Mouse (Mus musculus) hindbrain, postnatal 0 days (tissue): Measurements from ENCODE around the gene Mc1r. TPM values are rescaled to one million over a fixed set of nuclear protein-coding genes. Genes with fewer than 3 reads are reported as not detected.

Experiments
- ATAC-seq: fragments of 200-750 bp; cut with Nextera tagmentation; 2 replicates; pipeline ENCODE4 v1.8.0; 2017; ENCODE audit warnings: mild to moderate bottlenecking, moderate TSS enrichment, moderate library complexity
- DNase-seq: peaks from one replicate; pipeline ENCODE4 v3.0.0-alpha.2; 2015; ENCODE audit warnings: low spot score
- H3K27ac ChIP-seq: fragments of 300-500 bp; sonication (generic); 2 replicates; pipeline ENCODE4 v1.5.1; 2014; ENCODE audit warnings: mild to moderate bottlenecking
- H3K27me3 ChIP-seq: fragments of 300-500 bp; sonication (generic); 2 replicates; pipeline ENCODE4 v1.6.1; 2014; ENCODE audit warnings: low read length, mixed read lengths; ENCODE audit not compliant: insufficient read depth
- H3K36me3 ChIP-seq: fragments of 300-500 bp; sonication (generic); 2 replicates; pipeline ENCODE4 v1.6.1; 2014; ENCODE audit warnings: low read length, mixed read lengths; ENCODE audit not compliant: insufficient read depth
- H3K4me1 ChIP-seq: fragments of 300-500 bp; sonication (generic); 2 replicates; pipeline ENCODE4 v1.6.1; 2014; ENCODE audit warnings: antibody characterized with exemption, low read length, mixed read lengths; ENCODE audit not compliant: insufficient read depth
- H3K4me2 ChIP-seq: fragments of 300-500 bp; sonication (generic); 2 replicates; pipeline ENCODE4 v1.6.1; 2014; ENCODE audit warnings: low read depth, mild to moderate bottlenecking, low read length, moderate library complexity, mixed read lengths
- H3K4me3 ChIP-seq: fragments of 300-500 bp; sonication (generic); 2 replicates; pipeline ENCODE4 v1.5.1; 2014; ENCODE audit warnings: low read length
- H3K9ac ChIP-seq: fragments of 300-500 bp; sonication (generic); replicated peaks from 2 replicates; pipeline ENCODE4 v1.6.1; 2014; ENCODE audit warnings: mild to moderate bottlenecking, low read length, moderate library complexity, mixed read lengths
- H3K9me3 ChIP-seq: fragments of 300-500 bp; sonication (generic); 2 replicates; pipeline ENCODE4 v1.6.1; 2016; ENCODE audit warnings: low read length, mixed read lengths
- CTCF ChIP-seq: IDR thresholded peaks from 2 replicates; pipeline ENCODE4 v1.5.1; 2016; ENCODE audit warnings: antibody characterized with exemption, control low read depth, low read depth
- WGBS: fragments of 180-500 bp; shearing (Covaris S2); extraction: QIAGEN DNeasy Blood & Tissue Kit; methylation state at CpG from one replicate; pipeline ENCODE4 v1.1.7; 2014; 5-methylcytosine and 5-hydroxymethylcytosine counted together
- polyA plus RNA-seq: library from polyadenylated mRNA; unstranded; fragments of >200 nt; fragmentation: Nextera tagmentation; extraction: Ambion mirVana; gene quantifications from 2 replicates; pipeline ENCODE4 v1.2.1, GENCODE M21; 2015
- total RNA-seq: library from RNA; depleted of rRNA; stranded (reverse); fragments of >200 nt; gene quantifications from 2 replicates; pipeline ENCODE4 v1.2.3, GENCODE M21; 2014; rRNA removed

Gene Mc1r
- total RNA-seq: not detected in 2 replicates
- 0.05 and 0.08 TPM in 2 replicates for polyA plus RNA-seq

DNA sequence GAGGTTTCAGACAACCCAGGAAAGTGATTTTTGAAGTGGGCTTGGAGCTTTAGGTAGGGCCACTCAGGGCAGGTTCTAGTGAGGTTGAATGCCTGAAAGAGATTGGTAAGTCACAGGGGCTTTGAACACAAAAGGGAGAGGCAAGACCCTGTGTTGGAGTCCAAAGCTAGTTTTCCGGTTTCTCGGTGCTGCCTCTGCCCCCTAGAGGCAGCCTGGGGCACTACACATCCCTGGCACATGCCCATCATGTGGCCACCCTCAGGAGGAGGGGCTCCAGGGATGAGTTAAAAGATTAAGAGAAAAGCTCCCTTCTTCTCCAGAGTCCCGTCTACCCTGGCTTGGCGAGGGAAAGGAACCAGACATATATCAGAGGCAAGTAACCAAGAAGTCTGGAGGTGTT is at the start of gene Mc1r:
TSS of gene Mc1r (plus strand) at position 322 of the 400 bp plus-strand sequence.
- H3K4me1 ChIP-seq: peaks cover 20% of the 10 kb centered on the region; the same call in 1 of the 2 replicates
- no peaks in the 10 kb centered on the region for H3K9me3 ChIP-seq
- TF ChIP-seq CTCF: peak; percentile 90
- no peak within 1 kb of the TSS for H3K4me2 ChIP-seq
- H3K27me3 ChIP-seq: no peaks in the 10 kb centered on the region
- H3K27ac ChIP-seq: 0 out of 2 replicates have a peak within 1 kb of the TSS, but pooled peaks have one; percentile 21
- ATAC-seq: no peak
- no peak within 1 kb of the TSS for H3K4me3 ChIP-seq
- peak; percentile 83 for DNase-seq
- 12% methylated on average over 4 of the region's 4 CpGs for WGBS
- H3K36me3 ChIP-seq: peaks cover 14% of the 10 kb centered on the region; the same call in 1 of the 2 replicates
- no peak within 1 kb of the TSS for H3K9ac ChIP-seq

DNA sequence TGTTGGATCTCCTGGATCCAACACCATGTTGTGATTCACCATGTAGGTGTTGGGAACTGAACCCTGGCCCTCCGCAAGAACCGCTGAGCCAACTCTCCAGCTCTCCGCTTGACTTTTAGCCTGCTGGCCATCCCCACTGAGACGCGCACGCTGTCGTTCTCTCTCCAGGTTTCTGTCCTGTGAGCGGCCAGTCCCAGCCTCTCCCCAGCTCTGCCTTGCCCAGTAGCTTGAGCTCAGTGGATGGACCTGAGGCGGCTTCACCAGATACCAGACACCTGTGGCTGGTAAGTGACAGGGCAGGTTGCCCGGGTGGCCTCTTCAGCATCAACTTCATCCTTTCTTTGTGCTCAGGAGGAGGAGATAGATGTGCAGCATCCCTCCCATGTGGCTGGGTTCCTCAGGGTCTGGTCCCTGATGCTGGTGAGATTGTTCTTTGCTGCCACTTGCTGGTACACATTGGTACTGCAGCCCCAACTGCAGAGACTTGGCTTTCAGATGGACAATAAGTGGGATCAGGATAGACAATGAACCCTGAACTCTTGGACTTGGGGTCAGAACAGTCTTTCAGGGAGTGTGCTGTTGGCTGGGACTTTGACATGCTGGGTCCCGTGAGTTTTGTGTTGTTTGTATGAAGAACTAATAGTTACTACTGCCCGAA is 45.7 kb upstream of the Mc1r start:
- Histone ChIP-seq H3K4me2 (no peak overlapping the region), H3K36me3 (peaks cover 9% of the 10 kb centered on the region; the same call in 1 of the 2 replicates), H3K4me3 (no peak overlapping the region), H3K27me3 (no peaks in the 10 kb centered on the region), H3K27ac (peak overlapping the region; percentile 48; the same call in 1 of the 2 replicates), H3K9ac (no peak overlapping the region), H3K4me1 (no peaks in the 10 kb centered on the region), H3K9me3 (no peaks in the 10 kb centered on the region)
- 33% methylated on average over 12 of the region's 12 CpGs for WGBS
- ATAC-seq (peak; percentile 75), DNase-seq (peak; percentile 86)
- TF ChIP-seq CTCF: peak; percentile 96

DNA sequence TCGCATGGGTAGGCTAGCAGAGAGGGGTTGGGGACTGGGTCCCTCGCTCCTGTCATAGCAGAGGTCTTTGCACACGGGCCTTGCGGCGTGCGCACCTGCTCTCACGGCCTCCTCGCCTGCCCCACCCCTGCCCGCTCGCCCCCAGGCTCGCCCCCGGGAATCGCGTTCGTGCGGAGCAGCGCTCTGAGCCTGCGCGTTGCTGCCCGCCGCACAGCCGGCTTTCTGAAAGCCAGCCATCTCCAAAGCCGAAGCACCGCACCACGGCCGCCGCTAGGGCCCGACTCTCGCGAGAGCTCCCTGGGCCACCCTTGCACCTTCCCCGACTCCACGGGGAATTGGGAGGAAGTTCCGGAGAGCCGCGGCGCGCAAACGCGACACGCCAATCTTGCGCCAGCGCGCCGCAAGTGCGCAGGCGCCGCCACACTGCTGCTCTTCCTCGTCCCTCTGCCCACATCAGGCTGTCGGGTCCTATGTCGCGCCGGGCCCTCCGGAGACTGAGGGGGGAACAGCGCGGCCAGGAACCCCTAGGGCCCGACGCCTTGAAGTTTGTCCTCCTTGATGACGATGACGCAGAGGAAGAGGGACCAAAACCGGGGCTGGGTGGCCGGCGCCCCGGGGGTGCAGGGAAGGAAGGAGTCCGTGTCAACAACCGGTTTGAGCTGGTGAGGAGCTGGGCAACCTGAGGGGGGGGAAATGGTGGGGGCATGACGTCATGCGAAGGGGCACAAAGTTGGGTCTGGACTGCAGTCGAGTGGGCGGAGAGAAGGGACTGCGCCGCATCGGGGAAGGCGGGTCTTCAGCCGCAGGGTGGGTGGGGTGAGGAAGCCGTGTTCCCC is 33.3 kb upstream of the Mc1r start, which contains the start of gene Tcf25:
TSS of gene Tcf25 (plus strand) at position 351 of the 836 bp plus-strand sequence.
- Histone ChIP-seq H3K9me3 (no peaks in the 10 kb centered on the region), H3K27ac (peak within 1 kb of the TSS; percentile 98), H3K4me2 (peak within 1 kb of the TSS; percentile 74), H3K9ac (peak within 1 kb of the TSS; percentile 86), H3K4me3 (peak within 1 kb of the TSS; percentile 78), H3K27me3 (no peaks in the 10 kb centered on the region), H3K36me3 (peaks cover 7% of the 10 kb centered on the region), H3K4me1 (peaks cover 21% of the 10 kb centered on the region)
- peak; percentile 95 for ATAC-seq
- WGBS: 1% methylated on average over 75 of the region's 75 CpGs
- peak; percentile 100 for DNase-seq
- TF ChIP-seq CTCF: peak; percentile 77

DNA sequence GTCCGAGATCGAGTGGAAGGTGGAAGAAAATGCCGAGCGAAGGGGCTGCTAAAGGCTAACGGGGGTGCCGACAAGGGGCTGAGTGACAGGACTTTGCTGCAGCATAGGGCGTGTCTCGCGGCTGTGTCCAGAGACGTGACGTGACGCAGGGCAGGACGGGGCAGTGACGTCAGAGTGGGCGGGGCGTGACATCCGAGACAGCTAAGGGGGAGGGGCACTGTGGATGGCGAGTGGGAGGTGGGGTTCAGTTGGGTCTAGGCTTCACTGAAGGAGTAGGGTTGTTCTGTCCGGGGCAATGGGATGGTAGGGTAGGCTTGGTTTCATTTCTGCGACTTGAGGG is 32.7 kb upstream of the Mc1r start:
- H3K27ac ChIP-seq: peak overlapping the region; percentile 98
- H3K4me1 ChIP-seq: peaks cover 21% of the 10 kb centered on the region
- H3K9me3 ChIP-seq: no peaks in the 10 kb centered on the region
- peak; percentile 83 for ATAC-seq
- peak; percentile 94 for DNase-seq
- H3K36me3 ChIP-seq: peaks cover 6% of the 10 kb centered on the region
- H3K4me3 ChIP-seq: peak overlapping the region; percentile 78
- H3K4me2 ChIP-seq: peak overlapping the region; percentile 74
- no peak for TF ChIP-seq CTCF
- H3K9ac ChIP-seq: peak overlapping the region; percentile 86
- WGBS: under 1% methylated on average over 20 of the region's 20 CpGs
- H3K27me3 ChIP-seq: no peaks in the 10 kb centered on the region

- DNase-seq (no peak), ATAC-seq (no peak)
- H3K4me3 ChIP-seq: no peak overlapping the region
- peaks cover 21% of the 10 kb centered on the region for H3K4me1 ChIP-seq
- WGBS: 76% methylated on average over 10 of the region's 10 CpGs
- H3K27ac ChIP-seq: peak overlapping the region; percentile 62
- TF ChIP-seq CTCF: no peak
- peak overlapping the region; percentile 74 for H3K4me2 ChIP-seq
- H3K27me3 ChIP-seq: no peaks in the 10 kb centered on the region
- 0 out of 2 replicates have a peak overlapping the region, but pooled peaks have one; percentile 3 for H3K9ac ChIP-seq
- H3K36me3 ChIP-seq: no peaks in the 10 kb centered on the region; the same call in 1 of the 2 replicates
- H3K9me3 ChIP-seq: no peaks in the 10 kb centered on the region
These were observed 31.2 kb upstream of the Mc1r start for GRCm38 (mm10) chr8:123375701-123376100.

DNA sequence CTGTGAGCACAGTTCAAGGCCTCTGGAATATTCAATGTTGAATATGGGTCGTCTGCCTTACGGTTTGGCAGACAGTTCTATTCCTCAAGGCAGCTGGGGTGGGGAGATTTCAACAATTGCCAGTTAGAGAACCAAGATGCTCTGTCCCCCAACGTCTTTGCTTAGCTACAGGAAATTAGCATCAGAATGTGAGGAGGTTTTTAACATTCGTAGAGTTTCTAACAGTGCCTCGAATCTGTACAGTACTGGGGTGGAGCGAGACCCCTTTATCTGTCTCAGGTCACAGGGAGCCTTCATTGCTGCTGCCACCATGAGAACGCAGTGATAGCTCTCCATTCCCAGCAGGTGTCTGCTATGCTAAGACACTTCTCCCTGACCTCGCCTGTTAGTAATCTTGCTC is 30.8 kb upstream of the Mc1r start:
- Histone ChIP-seq H3K9ac (no peak overlapping the region), H3K27me3 (no peaks in the 10 kb centered on the region), H3K4me1 (peaks cover 21% of the 10 kb centered on the region), H3K27ac (peak overlapping the region; percentile 62), H3K9me3 (no peaks in the 10 kb centered on the region), H3K36me3 (no peaks in the 10 kb centered on the region; the same call in 1 of the 2 replicates), H3K4me2 (peak overlapping the region; percentile 74), H3K4me3 (no peak overlapping the region)
- WGBS: 35% methylated on average over 8 of the region's 8 CpGs
- DNase-seq (peak; percentile 12), ATAC-seq (no peak)
- no peak for TF ChIP-seq CTCF
